Mouse (Mus musculus): ENCODE measurements around the gene Smtnl2. TPM values are rescaled to one million over a fixed set of nuclear protein-coding genes. Genes with fewer than 3 reads are reported as not detected.

Gene Smtnl2
- polyA plus RNA-seq (2015; fragmentation: Nextera tagmentation; extraction: Ambion mirVana): 3.1 and 4.9 TPM in 2 replicates

DNA sequence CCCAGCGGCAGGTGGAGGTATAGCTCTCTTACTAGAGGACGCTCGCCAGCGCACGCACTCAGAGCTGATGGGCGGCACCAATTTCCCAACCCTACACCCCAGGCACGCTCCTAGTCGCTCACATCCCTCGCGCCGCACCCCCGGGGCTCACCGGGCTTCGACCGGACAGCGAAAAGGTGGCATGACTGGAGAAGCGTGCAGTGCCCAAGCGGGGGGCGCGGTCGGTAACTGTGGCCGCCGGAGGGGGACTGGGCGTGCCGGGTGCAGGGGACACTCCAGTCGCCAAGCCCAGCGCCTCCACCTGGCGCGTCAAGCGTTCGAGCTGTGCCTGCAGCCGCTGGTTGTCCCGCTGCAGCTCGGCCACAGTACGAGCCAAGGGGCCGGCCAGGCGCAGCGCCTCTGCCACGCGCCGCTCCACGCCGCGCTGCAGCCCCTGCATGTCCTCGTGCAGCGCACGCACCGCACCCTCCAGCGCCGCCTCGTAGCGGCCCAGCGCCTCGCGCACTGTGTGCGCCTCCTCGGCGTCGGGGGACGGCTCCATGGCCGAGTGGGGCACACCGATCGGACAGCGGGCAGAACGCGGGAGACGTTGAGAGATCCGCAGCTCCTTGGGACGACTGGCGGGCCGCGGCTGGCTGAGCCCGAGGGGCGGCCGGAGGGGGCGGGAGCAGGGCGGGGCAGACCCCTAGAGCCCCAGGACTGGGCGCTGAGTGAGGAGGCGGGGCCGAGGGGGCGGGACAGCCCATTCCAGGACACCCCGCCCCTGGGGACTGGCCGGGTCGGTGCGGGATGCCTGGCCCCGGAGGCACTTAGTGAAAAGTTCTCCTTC lies at the start of gene Smtnl2:
Smtnl2 (minus strand) TSS at position 621 of the 829 bp plus-strand sequence.
- Histone ChIP-seq H3K4me1 (ENCODE audit: control insufficient read depth, low read depth, low read length) (peaks cover 30% of the 10 kb centered on the region), H3K27me3 (ENCODE audit: control insufficient read depth, insufficient read depth, low read depth, low read length) (peaks cover 15% of the 10 kb centered on the region)
- under 1% methylated on average over 72 of the region's 86 CpGs for WGBS (ENCODE audit: insufficient replicate concordance)

DNA sequence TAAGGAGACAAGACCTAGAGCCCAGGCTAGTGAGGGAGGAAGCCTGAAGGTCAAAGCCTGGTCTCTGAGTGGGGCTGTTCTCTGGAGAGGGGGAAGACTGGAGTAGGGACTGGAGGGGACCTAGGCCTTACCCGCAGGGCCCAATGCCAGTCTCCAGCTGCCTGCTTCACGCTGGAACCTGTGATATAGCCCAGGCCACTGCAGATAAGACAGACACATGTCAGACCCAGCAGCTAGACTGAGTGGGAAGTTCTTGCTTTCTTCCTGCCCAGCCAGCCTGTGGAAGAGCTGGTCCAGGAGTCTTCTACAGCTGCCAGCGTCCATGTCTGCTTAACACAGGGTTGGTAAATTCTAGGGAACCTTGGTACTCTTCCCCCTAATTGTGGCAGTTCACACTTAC lies 47.0 kb upstream of the Smtnl2 start:
- H3K9ac ChIP-seq (ENCODE audit: low read depth, low read length): no peak overlapping the region; the same call in 1 of the 2 replicates
- peaks cover 9% of the 10 kb centered on the region for H3K4me1 ChIP-seq (ENCODE audit: control insufficient read depth, low read depth, low read length)
- ATAC-seq (ENCODE audit: low read depth): peak; percentile 16

More for the DNA sequence above, at the start of gene Smtnl2:
- peak; percentile 86 for ATAC-seq (ENCODE audit: low read depth)
- Histone ChIP-seq H3K4me3 (ENCODE audit: low read depth, low read length) (peak within 1 kb of the TSS; percentile 66), H3K27ac (ENCODE audit: low read length) (no peak within 1 kb of the TSS; the same call in 1 of the 2 replicates), H3K36me3 (ENCODE audit: control insufficient read depth, insufficient read depth) (no peaks in the 10 kb centered on the region), H3K4me2 (ENCODE audit: low read depth, low read length) (peak within 1 kb of the TSS; percentile 95), H3K9ac (ENCODE audit: low read depth, low read length) (peak within 1 kb of the TSS; percentile 61), H3K9me3 (replicated peaks; ENCODE audit: control insufficient read depth, low read length) (no peaks in the 10 kb centered on the region)

DNA sequence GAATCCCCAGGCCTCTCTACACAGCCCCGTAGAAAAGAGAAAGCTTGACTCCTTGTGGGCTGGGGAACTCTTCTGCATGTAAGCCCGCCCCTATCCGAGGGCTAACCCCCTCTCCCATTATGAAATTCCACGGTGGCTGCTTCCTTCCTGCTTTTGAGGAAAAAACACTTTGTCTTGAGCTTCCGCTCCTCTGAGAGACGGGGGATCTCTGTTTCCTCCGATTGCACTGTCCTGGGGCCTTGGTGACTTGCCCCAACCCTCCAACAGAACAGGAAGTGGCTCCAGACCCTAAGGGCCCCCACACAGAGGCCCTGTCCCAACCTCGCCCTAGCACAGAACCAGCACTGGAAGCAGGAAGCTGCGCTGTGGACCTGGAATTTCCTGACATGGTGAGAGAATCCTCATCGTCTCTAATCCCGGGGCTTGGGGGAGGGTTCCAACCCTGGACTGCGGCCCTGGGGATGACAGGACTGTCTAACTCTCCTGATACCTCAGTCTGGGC lies 46.5 kb upstream of the Smtnl2 start:
- Histone ChIP-seq H3K4me3 (ENCODE audit: low read depth, low read length) (peak overlapping the region; percentile 22), H3K4me2 (ENCODE audit: low read depth, low read length) (0 out of 2 replicates have a peak overlapping the region, but pooled peaks have one; percentile 14), H3K27ac (ENCODE audit: low read length) (peak overlapping the region; percentile 76), H3K27me3 (ENCODE audit: control insufficient read depth, insufficient read depth, low read depth, low read length) (no peaks in the 10 kb centered on the region), H3K9me3 (replicated peaks; ENCODE audit: control insufficient read depth, low read length) (no peaks in the 10 kb centered on the region), H3K9ac (ENCODE audit: low read depth, low read length) (no peak overlapping the region; the same call in 1 of the 2 replicates), H3K4me1 (ENCODE audit: control insufficient read depth, low read depth, low read length) (peaks cover 9% of the 10 kb centered on the region), H3K36me3 (ENCODE audit: control insufficient read depth, insufficient read depth) (no peaks in the 10 kb centered on the region)
- 49% methylated on average over 12 of the region's 12 CpGs for WGBS (ENCODE audit: insufficient replicate concordance)
- ATAC-seq (ENCODE audit: low read depth): peak; percentile 77

More for the DNA sequence above, 47.0 kb upstream of the Smtnl2 start:
- Histone ChIP-seq H3K9me3 (replicated peaks; ENCODE audit: control insufficient read depth, low read length) (no peaks in the 10 kb centered on the region), H3K4me2 (ENCODE audit: low read depth, low read length) (0 out of 2 replicates have a peak overlapping the region, but pooled peaks have one; percentile 14), H3K27ac (ENCODE audit: low read length) (peak overlapping the region; percentile 76), H3K4me3 (ENCODE audit: low read depth, low read length) (peak overlapping the region; percentile 22), H3K36me3 (ENCODE audit: control insufficient read depth, insufficient read depth) (no peaks in the 10 kb centered on the region), H3K27me3 (ENCODE audit: control insufficient read depth, insufficient read depth, low read depth, low read length) (no peaks in the 10 kb centered on the region)
- WGBS (ENCODE audit: insufficient replicate concordance): 20% methylated on average over 3 of the region's 3 CpGs

DNA sequence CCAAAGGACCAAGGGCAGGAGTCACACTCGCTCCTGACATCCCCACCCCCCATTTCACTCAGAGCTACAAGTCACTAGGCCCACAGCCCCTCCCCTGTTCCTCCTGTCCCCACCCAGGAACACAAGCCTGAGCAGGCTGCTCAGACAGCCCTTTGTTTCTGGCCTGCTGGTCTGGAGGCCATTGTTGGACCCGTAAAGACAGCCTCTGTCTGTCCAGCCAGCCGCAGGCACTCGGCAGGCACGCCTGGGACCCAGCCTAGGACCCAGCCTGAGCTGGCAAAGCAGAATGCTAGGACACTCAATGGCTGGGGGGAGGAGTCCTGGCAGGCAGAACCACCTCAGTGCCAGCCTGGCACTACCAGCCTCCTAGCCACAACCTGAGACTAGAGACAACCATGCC lies 44.2 kb upstream of the Smtnl2 start:
- WGBS (ENCODE audit: insufficient replicate concordance): 76% methylated on average over 5 of the region's 5 CpGs
- no peak overlapping the region for H3K27ac ChIP-seq (ENCODE audit: low read length)
- no peak overlapping the region for H3K4me2 ChIP-seq (ENCODE audit: low read depth, low read length)
- H3K9me3 ChIP-seq (replicated peaks; ENCODE audit: control insufficient read depth, low read length): no peaks in the 10 kb centered on the region
- H3K36me3 ChIP-seq (ENCODE audit: control insufficient read depth, insufficient read depth): peaks cover 2% of the 10 kb centered on the region
- H3K27me3 ChIP-seq (ENCODE audit: control insufficient read depth, insufficient read depth, low read depth, low read length): no peaks in the 10 kb centered on the region
- no peak overlapping the region for H3K9ac ChIP-seq (ENCODE audit: low read depth, low read length)
- H3K4me1 ChIP-seq (ENCODE audit: control insufficient read depth, low read depth, low read length): peaks cover 9% of the 10 kb centered on the region
- ATAC-seq (ENCODE audit: low read depth): no peak
- no peak overlapping the region for H3K4me3 ChIP-seq (ENCODE audit: low read depth, low read length)

DNA sequence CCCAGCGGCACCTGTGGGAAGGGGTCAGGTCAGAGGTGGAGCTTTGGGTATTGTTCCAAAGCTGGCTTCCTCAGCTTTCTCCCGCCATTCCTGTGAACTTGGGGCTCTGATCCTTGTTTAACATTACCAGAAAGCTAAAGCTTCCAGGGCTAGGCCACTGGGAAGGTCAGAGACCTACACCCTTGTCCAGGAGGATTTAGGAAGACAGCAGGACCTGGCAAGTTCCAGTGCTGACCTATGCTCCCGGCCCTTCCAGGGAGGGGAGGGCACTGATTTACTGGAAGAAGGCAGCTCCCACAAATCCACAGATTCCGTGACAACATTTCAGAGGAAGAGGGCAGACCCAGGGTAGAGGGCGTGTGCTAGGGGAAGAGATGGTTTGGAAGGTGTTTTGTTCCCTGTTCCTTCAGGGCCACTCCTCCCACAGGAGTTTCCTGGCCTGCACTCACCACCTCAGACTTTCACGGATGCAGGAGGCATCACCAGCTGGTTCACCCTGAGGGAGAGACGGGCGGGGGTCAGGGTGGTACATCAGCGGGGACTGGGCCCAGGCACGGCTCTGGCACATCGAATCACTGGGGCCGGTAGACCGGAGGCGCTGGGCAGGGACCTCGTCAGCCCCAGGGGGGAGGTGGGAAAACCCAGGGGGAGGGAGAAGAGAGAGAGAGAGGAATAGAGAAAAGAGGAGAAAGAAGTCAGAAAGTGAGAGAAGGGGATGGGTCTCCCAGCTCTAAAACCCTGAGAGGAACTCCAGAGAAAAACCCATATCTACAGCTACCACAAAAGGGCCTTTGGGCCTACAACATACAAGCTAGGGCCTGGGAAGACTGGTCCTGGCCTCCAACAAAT lies 41.8 kb upstream of the Smtnl2 start:
- no peak overlapping the region for H3K9ac ChIP-seq (ENCODE audit: low read depth, low read length)
- H3K9me3 ChIP-seq (replicated peaks; ENCODE audit: control insufficient read depth, low read length): no peaks in the 10 kb centered on the region
- no peak overlapping the region for H3K4me3 ChIP-seq (ENCODE audit: low read depth, low read length)
- no peak overlapping the region for H3K27ac ChIP-seq (ENCODE audit: low read length)
- no peak overlapping the region for H3K4me2 ChIP-seq (ENCODE audit: low read depth, low read length)
- H3K36me3 ChIP-seq (ENCODE audit: control insufficient read depth, insufficient read depth): peaks cover 22% of the 10 kb centered on the region
- peaks cover 4% of the 10 kb centered on the region for H3K4me1 ChIP-seq (ENCODE audit: control insufficient read depth, low read depth, low read length)
- 65% methylated on average over 15 of the region's 15 CpGs for WGBS (ENCODE audit: insufficient replicate concordance)
- H3K27me3 ChIP-seq (ENCODE audit: control insufficient read depth, insufficient read depth, low read depth, low read length): no peaks in the 10 kb centered on the region
- no peak for ATAC-seq (ENCODE audit: low read depth)

DNA sequence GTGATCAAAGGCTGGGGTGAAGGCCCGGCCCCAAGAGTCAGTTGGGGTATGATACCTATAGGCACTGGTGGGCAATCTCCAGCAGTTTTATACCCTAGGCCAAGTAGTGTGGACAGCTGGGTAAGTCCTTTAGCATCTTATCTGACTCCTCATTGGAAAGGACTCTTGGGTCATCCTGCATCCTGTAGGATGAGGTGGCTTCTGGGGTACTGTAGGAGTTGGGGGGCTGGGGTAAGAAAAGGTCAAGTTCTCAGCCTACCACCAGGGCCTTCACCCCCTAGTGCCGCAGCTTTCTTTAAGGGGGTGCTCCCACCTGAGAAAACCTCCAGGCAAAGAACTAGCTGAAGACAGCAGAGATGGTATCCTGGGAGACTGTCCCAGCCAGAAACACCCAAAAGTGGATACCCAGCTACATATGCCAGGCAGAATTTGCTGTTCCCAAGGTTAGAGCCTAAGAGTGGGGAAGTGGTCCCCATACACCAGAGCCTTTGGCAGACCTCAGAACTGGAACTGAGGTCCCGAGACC lies 40.7 kb upstream of the Smtnl2 start:
- H3K9me3 ChIP-seq (replicated peaks; ENCODE audit: control insufficient read depth, low read length): no peaks in the 10 kb centered on the region
- 68% methylated on average over 3 of the region's 3 CpGs for WGBS (ENCODE audit: insufficient replicate concordance)
- H3K27me3 ChIP-seq (ENCODE audit: control insufficient read depth, insufficient read depth, low read depth, low read length): no peaks in the 10 kb centered on the region
- no peak overlapping the region for H3K9ac ChIP-seq (ENCODE audit: low read depth, low read length)
- H3K4me1 ChIP-seq (ENCODE audit: control insufficient read depth, low read depth, low read length): no peaks in the 10 kb centered on the region; the same call in 1 of the 2 replicates
- H3K27ac ChIP-seq (ENCODE audit: low read length): no peak overlapping the region
- no peak overlapping the region for H3K4me2 ChIP-seq (ENCODE audit: low read depth, low read length)
- H3K36me3 ChIP-seq (ENCODE audit: control insufficient read depth, insufficient read depth): peaks cover 32% of the 10 kb centered on the region
- no peak overlapping the region for H3K4me3 ChIP-seq (ENCODE audit: low read depth, low read length)
- ATAC-seq (ENCODE audit: low read depth): no peak

DNA sequence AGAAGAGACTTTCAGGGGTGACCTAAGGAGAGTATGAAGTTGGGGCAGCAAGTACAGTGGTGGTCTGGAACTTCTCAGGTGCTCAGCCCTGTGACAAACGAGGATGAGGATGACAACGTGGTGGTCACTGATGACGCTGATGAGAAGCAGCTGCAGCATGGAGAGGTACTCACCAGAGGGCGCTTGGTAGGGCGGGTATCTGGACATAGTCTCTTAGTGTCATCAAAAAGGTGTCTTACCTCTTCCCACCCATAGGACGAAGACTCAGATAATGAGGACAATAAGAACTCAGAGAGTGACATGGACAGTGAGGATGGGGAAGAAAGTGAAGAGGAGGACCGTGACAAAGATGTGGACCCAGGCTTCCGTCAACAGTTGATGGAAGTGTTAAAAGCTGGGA lies 36.0 kb upstream of the Smtnl2 start:
- H3K4me2 ChIP-seq (ENCODE audit: low read depth, low read length): no peak overlapping the region
- no peak for ATAC-seq (ENCODE audit: low read depth)
- peaks cover 72% of the 10 kb centered on the region for H3K36me3 ChIP-seq (ENCODE audit: control insufficient read depth, insufficient read depth)
- no peak overlapping the region for H3K27ac ChIP-seq (ENCODE audit: low read length)
- H3K4me1 ChIP-seq (ENCODE audit: control insufficient read depth, low read depth, low read length): peaks cover 3% of the 10 kb centered on the region
- no peak overlapping the region for H3K4me3 ChIP-seq (ENCODE audit: low read depth, low read length)
- H3K27me3 ChIP-seq (ENCODE audit: control insufficient read depth, insufficient read depth, low read depth, low read length): no peaks in the 10 kb centered on the region
- no peak overlapping the region for H3K9ac ChIP-seq (ENCODE audit: low read depth, low read length)
- H3K9me3 ChIP-seq (replicated peaks; ENCODE audit: control insufficient read depth, low read length): no peaks in the 10 kb centered on the region
- 63% methylated on average over 8 of the region's 8 CpGs for WGBS (ENCODE audit: insufficient replicate concordance)

DNA sequence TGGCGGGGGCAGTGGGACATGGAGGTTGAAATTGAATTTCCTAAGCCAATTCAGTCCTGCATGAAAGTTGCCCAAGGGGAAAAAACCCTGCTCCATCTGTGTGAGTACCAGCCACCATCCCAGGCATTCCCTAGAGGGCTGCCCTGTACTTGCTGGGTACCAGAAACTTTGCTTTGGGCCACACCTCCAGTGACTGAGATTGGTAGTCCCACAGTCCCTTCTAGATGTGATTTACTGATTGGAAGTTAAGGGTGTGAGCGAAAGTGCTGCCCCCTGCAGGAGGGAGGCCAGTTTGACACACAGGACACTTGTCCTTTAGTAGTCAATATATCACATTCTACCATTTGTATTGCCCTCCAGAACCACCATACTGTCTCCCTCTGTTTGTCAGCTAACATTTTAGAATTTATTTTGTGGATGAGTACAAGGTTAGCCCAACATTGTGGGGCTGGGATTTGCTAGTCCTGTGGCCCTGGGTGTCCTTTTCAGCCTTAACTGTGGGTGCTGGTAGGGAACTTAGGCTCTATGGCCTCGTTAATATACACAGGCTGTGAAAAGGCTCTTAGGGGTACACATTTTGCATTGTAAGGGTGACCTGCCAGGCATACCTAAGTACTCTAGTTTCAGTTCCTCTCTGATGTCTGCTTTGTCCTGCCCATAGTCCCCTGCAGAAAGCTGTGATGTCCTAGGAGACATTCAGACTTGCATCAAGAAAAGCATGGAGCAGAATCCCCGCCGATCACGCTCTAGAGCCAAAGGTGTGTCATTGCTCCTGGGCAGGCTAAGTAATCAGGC lies 35.0 kb upstream of the Smtnl2 start:
- no peaks in the 10 kb centered on the region for H3K9me3 ChIP-seq (replicated peaks; ENCODE audit: control insufficient read depth, low read length)
- H3K36me3 ChIP-seq (ENCODE audit: control insufficient read depth, insufficient read depth): peaks cover 70% of the 10 kb centered on the region
- no peak overlapping the region for H3K27ac ChIP-seq (ENCODE audit: low read length)
- H3K27me3 ChIP-seq (ENCODE audit: control insufficient read depth, insufficient read depth, low read depth, low read length): no peaks in the 10 kb centered on the region
- WGBS (ENCODE audit: insufficient replicate concordance): 71% methylated on average over 6 of the region's 6 CpGs
- H3K9ac ChIP-seq (ENCODE audit: low read depth, low read length): no peak overlapping the region
- H3K4me1 ChIP-seq (ENCODE audit: control insufficient read depth, low read depth, low read length): peaks cover 10% of the 10 kb centered on the region
- no peak for ATAC-seq (ENCODE audit: low read depth)
- H3K4me3 ChIP-seq (ENCODE audit: low read depth, low read length): no peak overlapping the region
- no peak overlapping the region for H3K4me2 ChIP-seq (ENCODE audit: low read depth, low read length)
